Mouse (Mus musculus) bone marrow macrophage, adult 2 months (primary cell): ENCODE results near the gene Trip4.

ENCODE experiments used
- CTCF ChIP-seq: IDR thresholded peaks from 2 replicates; pipeline ENCODE4 v1.5.1; 2012; ENCODE audit warnings: low read depth, mild to moderate bottlenecking, low read length, moderate library complexity
- POLR2A ChIP-seq: IDR thresholded peaks from 2 replicates; pipeline ENCODE4 v1.6.1; 2012; ENCODE audit warnings: mild to moderate bottlenecking, low read depth, low read length, borderline replicate concordance

DNA sequence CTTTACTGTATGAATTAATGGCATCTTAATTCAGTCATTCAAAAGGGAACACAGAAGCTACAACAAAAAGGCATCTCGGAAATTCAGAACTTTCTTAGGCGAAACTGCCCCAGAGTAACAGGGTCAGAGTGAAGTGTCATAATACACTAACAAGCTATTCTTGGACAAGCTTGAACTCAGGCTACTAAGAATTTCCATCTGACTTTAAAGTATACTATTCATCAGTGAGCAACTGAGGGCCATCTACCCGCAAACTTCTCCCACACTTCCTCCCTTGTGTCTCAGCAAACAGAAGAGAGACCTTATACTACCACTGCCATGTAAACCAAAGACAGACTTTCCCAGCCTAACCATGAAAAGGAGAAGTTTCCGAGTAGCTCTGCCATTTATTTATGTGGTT lies 77.4 kb downstream of the Trip4 start:
- TF ChIP-seq CTCF (no peak), POLR2A (no peak)
